Mouse (Mus musculus): ENCODE data around the gene Olfr1197.

Olfr1197 gene

GRCm38 (mm10) chr2:88732266-88732665 lies at the start of gene Olfr1197:
TSS of gene Olfr1197 (minus strand) at chr2:88732366.
- no peak for DNase-seq (ENCODE audit: low spot score)

- DNase-seq (ENCODE audit: low spot score): no peak
Measured at GRCm38 (mm10) chr2:88770388-88770787, 38.2 kb upstream of the Olfr1197 start, which contains the start of gene Olfr1200. TSS of gene Olfr1200 (minus strand) at chr2:88770488.

GRCm38 (mm10) chr2:88760369-88760768 lies 28.2 kb upstream of the Olfr1197 start, which contains the start of gene Olfr1199:
TSS of gene Olfr1199 (minus strand) at chr2:88760469.
- no peak for DNase-seq (ENCODE audit: low spot score)

DNA sequence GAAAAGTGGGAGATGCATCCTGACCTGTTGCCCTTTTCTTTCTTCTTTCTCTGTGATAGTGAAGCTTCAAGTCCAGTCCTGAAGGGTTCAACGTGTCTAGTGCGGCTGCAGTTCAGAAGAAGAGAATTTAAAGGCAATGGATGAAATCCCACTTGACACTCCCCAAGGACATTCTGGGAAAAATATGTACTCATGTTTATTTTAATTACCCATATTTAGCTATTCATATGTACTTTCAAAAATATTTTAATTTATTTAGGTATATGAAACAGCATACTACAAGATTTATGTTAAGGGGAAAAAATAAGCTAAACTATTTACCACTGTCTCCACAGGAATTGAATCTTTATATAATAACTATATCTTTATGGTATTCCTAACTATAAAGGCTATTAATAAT lies 19.1 kb upstream of the Olfr1197 start, which contains the start of gene Olfr1198:
Olfr1198 (minus strand) TSS at position 101 of the 400 bp plus-strand sequence.
- no peak for DNase-seq (ENCODE audit: low spot score)

- no peak for DNase-seq (ENCODE audit: low spot score)
Measured at GRCm38 (mm10) chr2:88743379-88743778, 11.2 kb upstream of the Olfr1197 start.

DNA sequence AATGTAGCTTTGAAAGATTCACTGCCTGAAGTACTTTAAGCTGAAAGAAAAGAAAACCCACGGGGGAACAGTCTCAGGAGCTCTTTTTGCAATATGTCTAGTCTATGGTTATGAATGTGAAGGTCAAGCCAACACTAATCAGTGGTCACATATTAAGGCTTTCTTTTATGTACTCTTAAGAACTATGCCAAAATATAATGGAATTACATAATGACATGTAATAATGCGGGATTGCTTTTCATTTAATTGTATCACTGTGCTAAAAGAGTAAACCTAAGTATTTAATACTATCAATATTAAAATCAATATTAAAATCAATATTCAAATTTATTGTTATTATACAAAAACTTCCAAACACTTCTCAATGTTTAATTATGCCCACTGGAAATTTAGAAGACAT lies 27.7 kb downstream of the Olfr1197 start, which contains the start of gene Olfr1196:
Olfr1196 (minus strand) TSS at position 101 of the 400 bp plus-strand sequence.
- no peak for DNase-seq (ENCODE audit: low spot score)

DNA sequence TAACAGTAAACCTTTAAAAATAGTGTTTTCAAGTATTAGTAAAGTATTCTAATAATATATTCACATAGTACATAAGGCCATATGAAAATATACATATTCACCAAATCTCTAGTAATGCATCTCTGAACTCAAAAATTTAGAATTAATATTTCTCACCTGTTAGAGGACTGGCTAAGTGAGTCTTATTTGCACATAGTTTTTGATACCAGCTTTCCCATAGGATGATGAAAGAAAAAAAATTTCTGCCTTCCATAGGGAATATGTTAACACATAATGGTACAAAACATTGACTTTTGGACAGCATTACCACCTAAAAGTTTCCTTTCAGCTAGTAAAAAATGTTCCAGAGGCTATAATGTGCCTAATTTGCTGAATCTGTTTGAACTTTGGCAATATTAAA lies 43.1 kb downstream of the Olfr1197 start, which contains the start of gene Olfr1195:
Olfr1195 (minus strand) TSS at position 101 of the 400 bp plus-strand sequence.
- no peak for DNase-seq (ENCODE audit: low spot score)
